Mouse (Mus musculus) kidney, adult 2 months (tissue): ENCODE results near the gene Zfp598. TPM values are rescaled to one million over a fixed set of nuclear protein-coding genes. Genes with fewer than 3 reads are reported as not detected.

ENCODE experiments used
- DNase-seq: peaks from one replicate; pipeline ENCODE4 v3.0.0; 2021
- H3K27ac ChIP-seq: fragments of 200-500 bp; 2 replicates; pipeline ENCODE4 v1.5.1; 2012; ENCODE audit warnings: low read depth, low read length, control low read depth, inconsistent platforms; ENCODE audit not compliant: insufficient read depth
- H3K27me3 ChIP-seq: fragments of 200-500 bp; replicated peaks from 2 replicates; pipeline ENCODE4 v1.6.1; 2012; ENCODE audit warnings: mild to moderate bottlenecking, moderate library complexity, low read length, inconsistent platforms; ENCODE audit not compliant: control insufficient read depth, insufficient read depth
- H3K36me3 ChIP-seq: fragments of 200-500 bp; 2 replicates; pipeline ENCODE4 v1.6.1; 2012; ENCODE audit warnings: mild to moderate bottlenecking, moderate library complexity, low read length, inconsistent platforms; ENCODE audit not compliant: control insufficient read depth, insufficient read depth
- H3K4me1 ChIP-seq: fragments of 200-500 bp; 2 replicates; pipeline ENCODE4 v1.6.1; 2011; ENCODE audit warnings: low read length; ENCODE audit not compliant: control insufficient read depth, insufficient read depth
- H3K4me3 ChIP-seq: fragments of 200-500 bp; 2 replicates; pipeline ENCODE4 v1.5.1; 2011; ENCODE audit warnings: mild to moderate bottlenecking, low read depth, low read length, control low read depth; ENCODE audit not compliant: insufficient read depth
- CTCF ChIP-seq: fragments of 200-500 bp; conservative IDR thresholded peaks from 2 replicates; pipeline ENCODE4 v1.5.1; 2011; ENCODE audit warnings: low read depth, mild to moderate bottlenecking, control low read depth, low read length, moderate library complexity, mixed read lengths; ENCODE audit not compliant: insufficient read depth, insufficient read length
- POLR2A ChIP-seq: fragments of 200-500 bp; IDR thresholded peaks from one replicate; pipeline ENCODE4 v1.6.1; 2011; ENCODE audit warnings: low read depth, low read length, control low read depth
- WGBS: fragments of 180-500 bp; shearing (Covaris S2); methylation state at CpG from one replicate; pipeline ENCODE4 v1.1.7; 2018; 5-methylcytosine and 5-hydroxymethylcytosine counted together
- polyA plus RNA-seq: library from polyadenylated mRNA; depleted of rRNA; stranded (reverse); fragments of >200 nt; gene quantifications from 2 replicates; pipeline ENCODE4 v1.2.3, GENCODE M21; 2012

Gene Zfp598
- polyA plus RNA-seq, 1 experiment = 44.3 TPM

- H3K36me3 ChIP-seq = no peaks in the 10 kb centered on the region
- TF ChIP-seq POLR2A (no peak), CTCF (no peak)
- peak overlapping the region; percentile 34 for H3K27ac ChIP-seq
- H3K27me3 ChIP-seq = no peaks in the 10 kb centered on the region
- 55% methylated on average over 4 of the region's 4 CpGs for WGBS
- peaks cover 15% of the 10 kb centered on the region; the same call in 1 of the 2 replicates for H3K4me1 ChIP-seq
- H3K4me3 ChIP-seq = no peak overlapping the region
- DNase-seq = peak; percentile 76
Measured at GRCm38 (mm10) chr17:24635024-24635423, 34.5 kb upstream of the Zfp598 start.

GRCm38 (mm10) chr17:24635694-24636093, 33.8 kb upstream of the Zfp598 start:
- DNase-seq = no peak
- H3K27ac ChIP-seq = peak overlapping the region; percentile 20
- no peaks in the 10 kb centered on the region for H3K36me3 ChIP-seq
- no peaks in the 10 kb centered on the region for H3K27me3 ChIP-seq
- WGBS = 86% methylated on average over 5 of the region's 5 CpGs
- TF ChIP-seq POLR2A = no peak
- no peak for TF ChIP-seq CTCF
- H3K4me3 ChIP-seq = no peak overlapping the region
- peaks cover 17% of the 10 kb centered on the region; the same call in 1 of the 2 replicates for H3K4me1 ChIP-seq

- 79% methylated on average over 5 of the region's 5 CpGs for WGBS
- Histone ChIP-seq H3K4me3 (no peak overlapping the region), H3K27ac (no peak overlapping the region), H3K4me1 (peaks cover 14% of the 10 kb centered on the region; the same call in 1 of the 2 replicates), H3K36me3 (no peaks in the 10 kb centered on the region), H3K27me3 (no peaks in the 10 kb centered on the region)
- TF ChIP-seq CTCF (no peak), POLR2A (no peak)
- peak; percentile 39 for DNase-seq
Measured at GRCm38 (mm10) chr17:24636781-24637481, 32.6 kb upstream of the Zfp598 start.

GRCm38 (mm10) chr17:24638214-24638613, 31.3 kb upstream of the Zfp598 start:
- no peak for DNase-seq
- Histone ChIP-seq H3K27ac (peak overlapping the region; percentile 13), H3K36me3 (no peaks in the 10 kb centered on the region), H3K27me3 (no peaks in the 10 kb centered on the region), H3K4me1 (peaks cover 12% of the 10 kb centered on the region; the same call in 1 of the 2 replicates), H3K4me3 (no peak overlapping the region)
- TF ChIP-seq CTCF = no peak
- TF ChIP-seq POLR2A = no peak
- 69% methylated on average over 4 of the region's 4 CpGs for WGBS

GRCm38 (mm10) chr17:24638840-24639239, 30.6 kb upstream of the Zfp598 start:
- DNase-seq = peak; percentile 69
- WGBS = 57% methylated on average over 9 of the region's 9 CpGs
- no peak for TF ChIP-seq CTCF
- TF ChIP-seq POLR2A = no peak
- no peaks in the 10 kb centered on the region for H3K36me3 ChIP-seq
- no peak overlapping the region for H3K4me3 ChIP-seq
- H3K4me1 ChIP-seq = 0 out of 2 replicates have a peak, but pooled peaks cover 6% of the 10 kb centered on the region
- no peaks in the 10 kb centered on the region for H3K27me3 ChIP-seq
- peak overlapping the region; percentile 19 for H3K27ac ChIP-seq

- WGBS = 63% methylated on average over 5 of the region's 5 CpGs
- Histone ChIP-seq H3K36me3 (no peaks in the 10 kb centered on the region), H3K4me3 (no peak overlapping the region), H3K27ac (peak overlapping the region; percentile 19), H3K4me1 (0 out of 2 replicates have a peak, but pooled peaks cover 6% of the 10 kb centered on the region), H3K27me3 (no peaks in the 10 kb centered on the region)
- DNase-seq = no peak
- no peak for TF ChIP-seq POLR2A
- TF ChIP-seq CTCF = no peak
Measured at GRCm38 (mm10) chr17:24639571-24639988, 29.9 kb upstream of the Zfp598 start.

- Histone ChIP-seq H3K27ac (peak overlapping the region; percentile 19), H3K27me3 (no peaks in the 10 kb centered on the region), H3K4me3 (no peak overlapping the region), H3K4me1 (0 out of 2 replicates have a peak, but pooled peaks cover 6% of the 10 kb centered on the region), H3K36me3 (no peaks in the 10 kb centered on the region)
- TF ChIP-seq CTCF = no peak
- no peak for TF ChIP-seq POLR2A
- no peak for DNase-seq
- WGBS = 85% methylated on average over 7 of the region's 7 CpGs
Measured at GRCm38 (mm10) chr17:24640119-24640518, 29.4 kb upstream of the Zfp598 start.
